Mouse (Mus musculus) ES-E14 (cell line): ENCODE results near the gene Dolk. TPM values are rescaled to one million over a fixed set of nuclear protein-coding genes. Genes with fewer than 3 reads are reported as not detected.
A peak's percentile ranks its signal among the peaks of the same experiment; 100 is the strongest.

Experiments
- DNase-seq: peaks from one replicate; pipeline ENCODE4 v3.0.0-alpha.2; 2013; ENCODE audit warnings: low read depth, low spot score
- H3K27ac ChIP-seq: 2 replicates; pipeline ENCODE4 v1.5.1; 2012; ENCODE audit warnings: low read depth, mild to moderate bottlenecking, low read length, moderate library complexity, mixed read lengths; ENCODE audit not compliant: poor library complexity, insufficient read depth, severe bottlenecking
- H3K36me3 ChIP-seq: 2 replicates; pipeline ENCODE4 v1.6.1; 2012; ENCODE audit warnings: mild to moderate bottlenecking, low read length, moderate library complexity, mixed read lengths; ENCODE audit not compliant: control insufficient read depth, poor library complexity, insufficient read depth, severe bottlenecking
- H3K4me1 ChIP-seq, 2 experiments: fragments of 150-350 bp in 1 of 2; sonication (generic) in 1 of 2; 2 replicates each; pipeline ENCODE4 v1.6.1; 2012; ENCODE audit warnings: low read length in 2 of 2, mild to moderate bottlenecking in 1 of 2, mixed read lengths in 1 of 2; ENCODE audit not compliant: control insufficient read depth in 2 of 2, insufficient read depth in 2 of 2, poor library complexity in 1 of 2
- H3K4me3 ChIP-seq, 2 experiments: fragments of 150-350 bp in 1 of 2; sonication (generic) in 1 of 2; 2 replicates each; pipeline ENCODE4 v1.5.1; 2012; ENCODE audit warnings: low read length in 2 of 2, low read depth in 1 of 2, mild to moderate bottlenecking in 1 of 2, mixed read lengths in 1 of 2; ENCODE audit not compliant: insufficient read depth in 1 of 2, poor library complexity in 1 of 2, severe bottlenecking in 1 of 2
- H3K9ac ChIP-seq: 2 replicates; pipeline ENCODE4 v1.6.1; 2012; ENCODE audit warnings: low read depth, mild to moderate bottlenecking, low read length, mixed read lengths; ENCODE audit not compliant: poor library complexity, insufficient read depth, severe bottlenecking
- H3K9me3 ChIP-seq: fragments of 150-350 bp; sonication (generic); 2 replicates; pipeline ENCODE4 v1.6.1; 2012; ENCODE audit warnings: low read depth, mild to moderate bottlenecking, low read length; ENCODE audit not compliant: control insufficient read depth, insufficient read depth
- CHD2 ChIP-seq: IDR thresholded peaks from 2 replicates; pipeline ENCODE4 v1.6.1; 2014; ENCODE audit warnings: mild to moderate bottlenecking, low read depth, low read length, inconsistent platforms
- HCFC1 ChIP-seq: IDR thresholded peaks from 2 replicates; pipeline ENCODE4 v1.6.1; 2012; ENCODE audit warnings: low read length, inconsistent platforms, borderline replicate concordance; ENCODE audit not compliant: insufficient read depth
- MAFK ChIP-seq: IDR thresholded peaks from 2 replicates; pipeline ENCODE4 v1.6.1; 2014; ENCODE audit warnings: mild to moderate bottlenecking, low read depth, low read length, inconsistent platforms; ENCODE audit not compliant: insufficient read depth
- ZC3H11A ChIP-seq: IDR thresholded peaks from 2 replicates; pipeline ENCODE4 v1.6.1; 2012; ENCODE audit warnings: low read depth, mild to moderate bottlenecking, inconsistent platforms, low read length, borderline replicate concordance
- ZNF384 ChIP-seq: IDR thresholded peaks from 2 replicates; pipeline ENCODE4 v1.6.1; 2012; ENCODE audit warnings: low read depth, low read length, inconsistent platforms
- in situ Hi-C, 2 experiments: fragments of 600-800 bp; cut with MboI; formaldehyde crosslinking; loops; one replicate each; pipeline ENCODE4 v1.15.1; 2025; ENCODE audit warnings: low sequenced_read_pairs in 2 of 2, inconsistent platforms in 1 of 2; ENCODE audit not compliant: unreplicated experiment in 2 of 2
- total RNA-seq: library from RNA; depleted of rRNA; stranded (reverse); fragments of 300-350 nt; gene quantifications from 2 replicates; pipeline ENCODE4 v1.2.3, GENCODE M21; 2012

Gene Dolk
- total RNA-seq, 1 experiment, result 25.2 TPM

DNA sequence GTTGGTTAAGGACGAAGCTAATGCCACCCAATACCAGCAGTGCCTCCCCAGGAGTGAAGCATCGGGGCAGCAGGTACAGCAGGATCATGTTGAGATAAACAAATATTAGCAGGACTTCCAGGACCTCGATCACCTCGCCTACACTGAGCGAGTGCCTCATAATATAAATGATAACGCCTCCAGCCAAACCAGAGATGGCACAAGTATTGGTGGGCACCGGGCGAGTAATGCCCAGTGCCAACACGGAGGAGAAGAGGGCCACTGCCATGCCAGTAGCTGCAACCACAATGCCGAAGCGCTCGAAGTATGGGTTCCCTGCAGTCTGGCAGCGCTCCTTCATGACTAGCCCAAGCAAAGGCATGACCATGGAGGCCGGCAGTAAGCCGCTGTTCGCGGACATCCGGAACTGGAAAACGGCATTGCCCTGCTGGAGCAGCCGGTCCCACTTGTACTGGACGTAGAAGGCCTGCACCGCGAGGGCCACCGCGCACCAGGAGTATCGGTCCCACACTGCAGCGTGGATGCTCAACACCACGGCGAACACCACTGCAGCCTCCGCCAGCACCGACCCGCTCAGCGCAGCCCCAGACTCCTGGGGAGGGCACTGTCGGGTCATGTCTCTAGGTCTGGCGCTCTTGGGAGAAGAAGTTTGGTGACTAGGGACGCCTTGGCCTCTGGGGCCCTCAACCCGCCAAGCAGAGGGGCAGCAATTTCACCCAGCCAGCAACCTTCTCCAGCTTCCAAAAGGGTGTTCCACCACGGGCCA lies 535 bp downstream of the Dolk start:
- in situ Hi-C loops, result no loop called here
- Histone ChIP-seq H3K9ac (peak overlapping the region; percentile 75), H3K9me3 (no peaks in the 10 kb centered on the region), H3K36me3 (no peaks in the 10 kb centered on the region), H3K4me1 (peaks cover 0 to 3% of the 10 kb centered on the region in 2 experiments; a peak in 1 of 4 replicates), H3K27ac (no peak overlapping the region), H3K4me3 (peak overlapping the region; percentile 78 to 81)
- no peak for DNase-seq
- TF ChIP-seq CHD2 (no peak), ZNF384 (no peak)

DNA sequence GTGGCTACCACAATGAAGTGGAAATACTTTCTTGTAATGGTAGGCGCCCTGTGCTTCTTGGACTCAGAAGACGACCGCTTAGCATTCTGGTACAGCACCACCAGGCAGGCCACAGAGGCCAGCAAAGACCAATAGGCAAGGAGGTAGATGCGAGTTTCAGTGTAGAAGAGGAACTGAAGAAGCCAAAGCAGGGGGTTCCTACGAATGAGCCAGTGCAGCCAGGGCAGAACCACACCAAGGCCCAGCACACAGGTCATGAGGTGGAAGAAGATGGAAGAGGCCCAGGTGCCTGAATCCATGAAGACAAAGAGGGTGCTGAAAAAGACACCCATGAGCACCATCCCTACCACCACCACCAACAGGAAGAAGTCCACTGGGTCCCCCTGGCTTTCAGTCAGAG lies 1.1 kb downstream of the Dolk start:
- no peak overlapping the region for H3K27ac ChIP-seq
- no peaks in the 10 kb centered on the region for H3K36me3 ChIP-seq
- no peak overlapping the region for H3K9ac ChIP-seq
- peaks cover 0 to 3% of the 10 kb centered on the region in 2 experiments; a peak in 1 of 4 replicates for H3K4me1 ChIP-seq
- in situ Hi-C loops, result no loop called here
- peak overlapping the region; percentile 78 to 81; a peak in 1 of 4 replicates for H3K4me3 ChIP-seq
- H3K9me3 ChIP-seq, result no peaks in the 10 kb centered on the region
- TF ChIP-seq HCFC1, result no peak
- no peak for TF ChIP-seq ZC3H11A
- TF ChIP-seq CHD2, result no peak
- no peak for TF ChIP-seq MAFK
- no peak for TF ChIP-seq ZNF384
- no peak for DNase-seq

DNA sequence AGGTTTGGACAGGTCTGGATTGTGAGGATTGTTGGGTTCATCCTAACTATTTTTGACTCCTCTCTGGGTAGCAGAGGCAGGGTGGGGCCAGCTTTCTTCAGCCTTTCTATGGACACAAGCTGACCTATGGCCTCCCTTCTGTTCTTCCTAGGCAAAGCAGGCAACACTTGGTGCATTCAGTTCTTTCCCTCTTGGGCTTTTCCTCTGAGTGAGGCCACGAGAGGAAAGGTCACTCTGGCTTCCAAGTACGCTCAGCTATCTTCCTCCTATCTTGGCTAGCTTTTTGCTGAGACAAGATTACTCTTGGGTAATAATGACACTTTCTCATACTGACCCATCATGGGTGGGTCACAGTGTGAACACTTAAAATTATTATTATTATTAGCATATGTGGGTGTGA lies 2.9 kb downstream of the Dolk start:
- no peak overlapping the region for H3K27ac ChIP-seq
- H3K4me1 ChIP-seq, result peaks cover 0 to 3% of the 10 kb centered on the region in 2 experiments; a peak in 1 of 4 replicates
- no peak overlapping the region for H3K4me3 ChIP-seq
- no peak for TF ChIP-seq MAFK
- TF ChIP-seq ZC3H11A, result no peak
- TF ChIP-seq HCFC1, result no peak
- TF ChIP-seq CHD2, result no peak
- no peak for TF ChIP-seq ZNF384
- H3K36me3 ChIP-seq, result no peaks in the 10 kb centered on the region
- no peak for DNase-seq
- H3K9ac ChIP-seq, result no peak overlapping the region
- in situ Hi-C loops, result no loop called here
- H3K9me3 ChIP-seq, result no peaks in the 10 kb centered on the region

GRCm38 (mm10) chr2:30281651-30282050 lies 4.5 kb downstream of the Dolk start:
- no peaks in the 10 kb centered on the region for H3K36me3 ChIP-seq

More at GRCm38 (mm10) chr2:30281651-30282050, 4.5 kb downstream of the Dolk start:
- H3K4me3 ChIP-seq, result no peak overlapping the region
- H3K4me1 ChIP-seq, result peaks cover 0 to 3% of the 10 kb centered on the region in 2 experiments; a peak in 1 of 4 replicates
- H3K9ac ChIP-seq, result no peak overlapping the region
- no peak for TF ChIP-seq MAFK
- TF ChIP-seq CHD2, result no peak
- no peak for TF ChIP-seq HCFC1
- TF ChIP-seq ZC3H11A, result no peak
- no peak for TF ChIP-seq ZNF384
- H3K9me3 ChIP-seq, result no peaks in the 10 kb centered on the region
- DNase-seq, result no peak
- in situ Hi-C loops, result no loop called here
- H3K27ac ChIP-seq, result no peak overlapping the region
